Mouse (Mus musculus) neural tube, embryonic 13.5 days (tissue): Measurements from ENCODE around the gene Esp3. TPM values are rescaled to one million over a fixed set of nuclear protein-coding genes. Genes with fewer than 3 reads are reported as not detected.
"Not testable (repeated sequence)": the region's sequence is repeated elsewhere in the genome, so short reads cannot be mapped to it uniquely, and the experiment has no call there.

ENCODE experiments used
- ATAC-seq: fragments of 200-750 bp; cut with Nextera tagmentation; 2 replicates; pipeline ENCODE4 v1.8.0; 2017; ENCODE audit warnings: low read depth, mild to moderate bottlenecking, moderate TSS enrichment, moderate library complexity
- H3K27ac ChIP-seq: fragments of 300-500 bp; sonication (generic); replicated peaks from 2 replicates; pipeline ENCODE4 v1.5.1; 2015; ENCODE audit warnings: moderate library complexity, mild to moderate bottlenecking, inconsistent platforms
- H3K27me3 ChIP-seq: fragments of 300-500 bp; sonication (generic); 2 replicates; pipeline ENCODE4 v1.6.1; 2015; ENCODE audit warnings: mild to moderate bottlenecking, inconsistent platforms
- H3K36me3 ChIP-seq: fragments of 300-500 bp; sonication (generic); 2 replicates; pipeline ENCODE4 v1.6.1; 2015; ENCODE audit warnings: mild to moderate bottlenecking, inconsistent platforms
- H3K4me1 ChIP-seq: fragments of 300-500 bp; sonication (generic); replicated peaks from 2 replicates; pipeline ENCODE4 v1.6.1; 2015; ENCODE audit warnings: inconsistent platforms
- H3K4me2 ChIP-seq: fragments of 300-500 bp; sonication (generic); 2 replicates; pipeline ENCODE4 v1.6.1; 2015; ENCODE audit warnings: inconsistent platforms, mild to moderate bottlenecking, moderate library complexity
- H3K4me3 ChIP-seq: fragments of 300-500 bp; sonication (generic); 2 replicates; pipeline ENCODE4 v1.5.1; 2015; ENCODE audit warnings: mild to moderate bottlenecking, inconsistent platforms
- H3K9ac ChIP-seq: fragments of 300-500 bp; sonication (generic); 2 replicates; pipeline ENCODE4 v1.6.1; 2015; ENCODE audit warnings: moderate library complexity, mild to moderate bottlenecking, inconsistent platforms
- H3K9me3 ChIP-seq: fragments of 300-500 bp; sonication (generic); 2 replicates; pipeline ENCODE4 v1.6.1; 2016; ENCODE audit warnings: inconsistent platforms
- WGBS: fragments of 180-500 bp; shearing (Covaris S2); methylation state at CpG from one replicate; pipeline ENCODE4 v1.1.7; 2015; 5-methylcytosine and 5-hydroxymethylcytosine counted together
- polyA plus RNA-seq: library from polyadenylated mRNA; unstranded; fragments of >200 nt; fragmentation: Nextera tagmentation; extraction: Ambion mirVana; gene quantifications from 2 replicates; pipeline ENCODE4 v1.2.1, GENCODE M21; 2015

The Esp3 gene
- not detected in 2 replicates for polyA plus RNA-seq

DNA sequence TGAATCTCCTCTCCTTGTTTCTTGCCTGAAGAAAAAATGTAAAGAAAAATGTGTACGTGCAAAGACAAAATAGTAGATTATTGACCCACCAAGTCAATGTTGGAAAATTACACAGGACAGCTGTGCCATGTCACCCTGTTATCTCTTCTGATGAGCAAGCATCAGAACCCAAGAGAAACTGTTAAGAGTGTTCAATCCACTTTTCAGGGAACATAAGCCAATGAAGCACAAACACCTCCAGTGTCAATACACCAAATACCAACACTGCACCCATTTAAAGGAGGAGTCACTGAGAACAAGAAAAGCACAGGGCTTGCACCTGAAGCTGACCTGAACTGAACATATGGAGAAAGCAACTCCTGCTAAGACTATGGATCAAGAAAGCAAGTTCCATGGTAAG, at the start of gene Esp3:
Gene Esp3 (plus strand): TSS at position 301 of the 400 bp plus-strand sequence.
- not testable (repeated sequence) for ATAC-seq, H3K9me3 ChIP-seq, H3K27ac ChIP-seq, H3K4me3 ChIP-seq, H3K4me2 ChIP-seq, H3K36me3 ChIP-seq, H3K27me3 ChIP-seq, H3K9ac ChIP-seq, H3K4me1 ChIP-seq
- 94% methylated on average over 1 of the region's 1 CpGs for WGBS

DNA sequence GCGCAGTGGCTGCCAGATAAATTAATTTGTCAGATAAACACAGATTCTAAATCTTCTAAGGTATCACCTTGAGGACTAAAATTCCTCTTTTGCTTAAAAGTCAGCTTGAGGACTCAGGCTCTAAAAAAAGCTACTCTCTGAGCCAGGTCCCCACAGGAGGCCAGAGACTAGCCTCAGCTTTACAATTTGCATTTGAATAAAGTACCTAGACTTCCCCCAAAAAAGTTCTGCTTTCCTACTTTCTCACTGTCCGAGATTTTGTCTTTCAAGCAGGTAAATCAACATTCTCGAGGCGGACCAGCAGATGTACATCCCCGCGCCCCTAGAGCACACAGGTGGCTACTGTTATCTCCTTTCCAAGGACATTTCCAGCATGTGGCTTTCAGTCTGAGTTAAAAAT, 48.0 kb upstream of the Esp3 start:
- not testable (repeated sequence) for H3K4me3 ChIP-seq, H3K4me1 ChIP-seq, H3K36me3 ChIP-seq, H3K27me3 ChIP-seq, ATAC-seq, H3K9me3 ChIP-seq, H3K27ac ChIP-seq, H3K9ac ChIP-seq, H3K4me2 ChIP-seq
- 46% methylated on average over 6 of the region's 6 CpGs for WGBS

DNA sequence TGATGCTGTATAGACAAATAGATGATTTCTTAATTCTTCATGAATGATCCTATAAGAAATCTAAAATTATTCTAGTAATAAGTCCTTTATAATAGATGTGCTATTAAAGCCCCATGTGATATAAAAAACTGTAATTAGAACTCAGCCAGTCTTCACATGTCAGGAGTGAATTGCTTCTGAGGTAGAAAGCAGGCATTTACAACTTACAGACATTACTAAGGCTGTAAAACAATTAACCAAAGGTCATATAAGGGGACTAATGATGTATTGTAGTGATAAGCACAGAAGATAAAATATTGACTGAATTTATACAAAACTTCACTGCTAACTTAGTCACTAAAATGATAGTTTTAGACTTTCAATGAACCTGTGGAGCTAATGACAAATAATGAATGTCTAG, 40.6 kb upstream of the Esp3 start:
- H3K4me2 ChIP-seq = no peak overlapping the region
- H3K36me3 ChIP-seq = no peaks in the 10 kb centered on the region
- H3K9ac ChIP-seq = no peak overlapping the region
- H3K4me1 ChIP-seq = no peaks in the 10 kb centered on the region
- no peak for ATAC-seq
- no peaks in the 10 kb centered on the region for H3K27me3 ChIP-seq
- H3K4me3 ChIP-seq = no peak overlapping the region
- H3K9me3 ChIP-seq = no peaks in the 10 kb centered on the region
- no peak overlapping the region for H3K27ac ChIP-seq

DNA sequence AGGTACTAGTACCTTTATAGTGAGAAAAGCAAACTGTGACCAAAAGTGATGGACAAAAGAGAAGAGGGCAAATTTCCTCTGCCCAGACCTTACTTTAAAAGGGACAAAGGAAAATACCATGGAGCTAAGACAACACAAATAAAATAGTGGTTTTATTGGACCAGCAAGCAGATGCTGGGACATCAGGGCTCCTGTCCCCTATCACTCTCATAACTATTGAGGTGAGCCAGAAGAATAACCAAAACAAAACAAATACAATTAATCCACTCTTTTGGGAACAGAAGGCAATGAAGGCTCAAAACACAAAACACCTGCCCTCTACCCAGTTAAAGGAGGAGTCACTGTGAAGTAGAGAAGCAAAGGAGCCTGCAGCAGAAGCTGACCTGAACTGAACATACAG, 33.6 kb upstream of the Esp3 start, which contains the start of gene Esp4:
Gene Esp4 (plus strand): TSS at position 301 of the 400 bp plus-strand sequence.
- H3K4me1 ChIP-seq = no peaks in the 10 kb centered on the region
- no peak for ATAC-seq

DNA sequence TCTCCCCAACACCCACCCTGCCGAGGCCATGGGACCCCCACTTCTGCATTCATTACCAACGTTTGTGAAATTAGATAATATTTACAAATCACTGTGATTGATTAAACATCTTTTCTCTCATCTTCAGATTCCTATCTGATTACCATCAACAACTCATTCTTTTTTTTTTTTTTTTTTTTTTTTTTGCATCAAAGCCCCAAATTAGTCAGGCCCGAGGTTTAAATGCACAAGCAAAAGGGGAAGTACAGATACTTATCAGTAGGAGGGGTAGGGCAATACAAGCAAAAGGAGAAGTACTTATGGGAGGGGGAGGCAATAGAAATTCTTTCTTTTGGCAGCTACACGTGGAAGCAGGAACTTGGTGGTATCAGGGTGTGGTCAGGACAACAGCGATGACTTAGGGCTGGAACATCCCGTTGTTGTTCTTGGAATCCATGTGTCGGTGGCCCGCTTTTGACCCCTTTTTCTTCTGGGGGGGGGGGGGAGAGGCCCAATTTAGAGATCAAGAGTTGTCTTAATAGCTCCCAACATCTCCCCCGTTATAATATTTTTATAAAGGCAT, 30.3 kb downstream of the Esp3 start:
- WGBS = 82% methylated on average over 9 of the region's 9 CpGs
- not testable (repeated sequence) for H3K36me3 ChIP-seq, H3K9ac ChIP-seq, H3K9me3 ChIP-seq, H3K4me2 ChIP-seq, H3K27me3 ChIP-seq, H3K4me3 ChIP-seq, H3K27ac ChIP-seq, ATAC-seq, H3K4me1 ChIP-seq

More for the DNA sequence above, 33.6 kb upstream of the Esp3 start, which contains the start of gene Esp4:
- Histone ChIP-seq H3K27me3 (no peaks in the 10 kb centered on the region), H3K27ac (no peak within 1 kb of the TSS), H3K4me3 (no peak within 1 kb of the TSS), H3K9me3 (no peaks in the 10 kb centered on the region), H3K4me2 (no peak within 1 kb of the TSS), H3K36me3 (no peaks in the 10 kb centered on the region), H3K9ac (no peak within 1 kb of the TSS)

DNA sequence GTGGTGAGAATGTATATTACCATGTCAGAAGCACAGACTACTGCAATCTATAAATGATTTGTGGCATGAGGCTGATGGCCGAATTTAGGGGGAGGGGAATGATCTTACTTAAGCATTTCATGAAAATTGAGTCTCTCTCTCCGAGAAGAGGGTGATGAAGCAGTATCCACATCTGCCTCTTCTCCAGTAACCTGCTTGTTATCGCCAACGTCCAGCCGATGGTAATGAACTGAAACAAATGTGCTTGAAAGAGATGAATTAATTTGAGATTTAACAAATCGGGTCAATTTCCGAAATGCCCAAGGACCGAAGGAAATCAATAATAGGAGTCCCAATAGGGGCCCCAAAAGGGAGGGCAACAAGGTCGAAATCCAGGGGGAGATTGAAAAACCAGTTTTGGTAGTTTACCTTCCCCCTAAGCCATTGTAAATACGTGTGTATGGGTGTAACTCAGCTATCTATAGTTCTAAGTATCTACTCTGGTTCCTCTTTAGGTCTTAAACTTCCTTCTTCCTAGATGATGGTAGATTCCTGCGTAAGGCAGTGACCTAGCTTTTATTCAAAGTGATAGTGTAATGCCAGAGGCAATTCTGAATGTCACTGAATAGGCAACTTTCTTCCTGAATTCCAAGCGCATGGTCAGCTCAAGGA, 31.4 kb downstream of the Esp3 start:
- not testable (repeated sequence) for H3K9ac ChIP-seq, ATAC-seq, H3K4me1 ChIP-seq, H3K9me3 ChIP-seq, H3K4me2 ChIP-seq, H3K4me3 ChIP-seq, H3K27me3 ChIP-seq, H3K27ac ChIP-seq, H3K36me3 ChIP-seq
- 84% methylated on average over 12 of the region's 12 CpGs for WGBS

Other genes with a start within 250 kb of the Esp3 start
- gene Esp8, start 112.1 kb upstream of the Esp3 start, polyA plus RNA-seq = not detected in 2 replicates
- gene Esp6, start 70.6 kb upstream of the Esp3 start, polyA plus RNA-seq = not detected in 2 replicates
- not detected in 2 replicates for gene Esp4, start 33.5 kb upstream of the Esp3 start, polyA plus RNA-seq
- not detected in 2 replicates for gene Esp1, start 95.0 kb downstream of the Esp3 start, polyA plus RNA-seq
- gene Crisp2, start 174.9 kb downstream of the Esp3 start, polyA plus RNA-seq = not detected in 2 replicates
- 0.55 and 0.95 TPM in 2 replicates for gene Rhag, start 179.1 kb downstream of the Esp3 start, polyA plus RNA-seq
- gene 9130008F23Rik, start 248.5 kb downstream of the Esp3 start, polyA plus RNA-seq = 0.32 and 0.51 TPM in 2 replicates